Mouse (Mus musculus): ENCODE data around the gene Rps6ka5. TPM values are rescaled to one million over a fixed set of nuclear protein-coding genes. Genes with fewer than 3 reads are reported as not detected.

Rps6ka5 gene
- polyA plus RNA-seq, 1 experiment from 2014 or later: 2.6 TPM

GRCm38 (mm10) chr12:100543437-100544193 lies 183.2 kb downstream of the Rps6ka5 start:
- H3K36me3 ChIP-seq: no peaks in the 10 kb centered on the region
- 86% methylated on average over 6 of the region's 6 CpGs for WGBS
- H3K4me3 ChIP-seq: no peak overlapping the region
- DNase-seq (ENCODE audit: low spot score): no peak
- no peak overlapping the region for H3K27ac ChIP-seq
- no peaks in the 10 kb centered on the region for H3K27me3 ChIP-seq (ENCODE audit: insufficient read depth, poor library complexity, severe bottlenecking)
- H3K4me1 ChIP-seq (replicated peaks): 0 out of 2 replicates have a peak, but pooled peaks cover 3% of the 10 kb centered on the region
- no peaks in the 10 kb centered on the region for H3K9me3 ChIP-seq

GRCm38 (mm10) chr12:100542494-100542893 lies 184.3 kb downstream of the Rps6ka5 start:
- WGBS: 89% methylated on average over 6 of the region's 6 CpGs
- Histone ChIP-seq H3K9me3 (no peaks in the 10 kb centered on the region), H3K27me3 (ENCODE audit: insufficient read depth, poor library complexity, severe bottlenecking) (no peaks in the 10 kb centered on the region), H3K4me3 (no peak overlapping the region), H3K4me1 (replicated peaks) (0 out of 2 replicates have a peak, but pooled peaks cover 3% of the 10 kb centered on the region), H3K27ac (no peak overlapping the region), H3K36me3 (no peaks in the 10 kb centered on the region)
- no peak for DNase-seq (ENCODE audit: low spot score)

- no peak for DNase-seq (ENCODE audit: low spot score)
- 55% methylated on average over 3 of the region's 3 CpGs for WGBS
- Histone ChIP-seq H3K4me1 (replicated peaks) (0 out of 2 replicates have a peak, but pooled peaks cover 3% of the 10 kb centered on the region), H3K27ac (no peak overlapping the region), H3K36me3 (no peaks in the 10 kb centered on the region), H3K9me3 (no peaks in the 10 kb centered on the region), H3K27me3 (ENCODE audit: insufficient read depth, poor library complexity, severe bottlenecking) (no peaks in the 10 kb centered on the region), H3K4me3 (no peak overlapping the region)
Observed at GRCm38 (mm10) chr12:100542076-100542475, 184.7 kb downstream of the Rps6ka5 start.

GRCm38 (mm10) chr12:100539158-100539714 lies 187.5 kb downstream of the Rps6ka5 start:
- Histone ChIP-seq H3K9me3 (no peaks in the 10 kb centered on the region), H3K36me3 (no peaks in the 10 kb centered on the region), H3K27ac (no peak overlapping the region), H3K4me1 (replicated peaks) (peaks cover 11% of the 10 kb centered on the region; the same call in 1 of the 2 replicates), H3K4me3 (no peak overlapping the region), H3K27me3 (ENCODE audit: insufficient read depth, poor library complexity, severe bottlenecking) (no peaks in the 10 kb centered on the region)
- 74% methylated on average over 9 of the region's 9 CpGs for WGBS
- no peak for DNase-seq (ENCODE audit: low spot score)

GRCm38 (mm10) chr12:100538445-100539157 lies 188.2 kb downstream of the Rps6ka5 start:
- peaks cover 14% of the 10 kb centered on the region; the same call in 1 of the 2 replicates for H3K4me1 ChIP-seq (replicated peaks)
- no peaks in the 10 kb centered on the region for H3K36me3 ChIP-seq
- DNase-seq (ENCODE audit: low spot score): no peak
- no peaks in the 10 kb centered on the region for H3K9me3 ChIP-seq
- no peak overlapping the region for H3K27ac ChIP-seq
- no peaks in the 10 kb centered on the region for H3K27me3 ChIP-seq (ENCODE audit: insufficient read depth, poor library complexity, severe bottlenecking)
- 78% methylated on average over 7 of the region's 7 CpGs for WGBS
- no peak overlapping the region for H3K4me3 ChIP-seq

- peaks cover 14% of the 10 kb centered on the region; the same call in 1 of the 2 replicates for H3K4me1 ChIP-seq (replicated peaks)
- H3K27me3 ChIP-seq (ENCODE audit: insufficient read depth, poor library complexity, severe bottlenecking): no peaks in the 10 kb centered on the region
- 85% methylated on average over 11 of the region's 11 CpGs for WGBS
- H3K9me3 ChIP-seq: no peaks in the 10 kb centered on the region
- no peak overlapping the region for H3K4me3 ChIP-seq
- no peaks in the 10 kb centered on the region for H3K36me3 ChIP-seq
- DNase-seq (ENCODE audit: low spot score): no peak
- no peak overlapping the region for H3K27ac ChIP-seq
Observed at GRCm38 (mm10) chr12:100537091-100537490, 189.7 kb downstream of the Rps6ka5 start.

- Histone ChIP-seq H3K36me3 (no peaks in the 10 kb centered on the region), H3K27ac (no peak overlapping the region), H3K4me3 (no peak overlapping the region), H3K27me3 (ENCODE audit: insufficient read depth, poor library complexity, severe bottlenecking) (no peaks in the 10 kb centered on the region), H3K9me3 (no peaks in the 10 kb centered on the region), H3K4me1 (replicated peaks) (peaks cover 23% of the 10 kb centered on the region)
- 63% methylated on average over 12 of the region's 12 CpGs for WGBS
- no peak for DNase-seq (ENCODE audit: low spot score)
Observed at GRCm38 (mm10) chr12:100535028-100535427, 191.8 kb downstream of the Rps6ka5 start.

- no peaks in the 10 kb centered on the region for H3K9me3 ChIP-seq
- 48% methylated on average over 3 of the region's 3 CpGs for WGBS
- H3K27me3 ChIP-seq (ENCODE audit: insufficient read depth, poor library complexity, severe bottlenecking): no peaks in the 10 kb centered on the region
- peak overlapping the region; percentile 47; the same call in 1 of the 2 replicates for H3K27ac ChIP-seq
- peaks cover 30% of the 10 kb centered on the region for H3K4me1 ChIP-seq (replicated peaks)
- DNase-seq (ENCODE audit: low spot score): no peak
- H3K4me3 ChIP-seq: no peak overlapping the region
- no peaks in the 10 kb centered on the region for H3K36me3 ChIP-seq
Observed at GRCm38 (mm10) chr12:100534028-100534427, 192.8 kb downstream of the Rps6ka5 start.

GRCm38 (mm10) chr12:100533209-100533608 lies 193.6 kb downstream of the Rps6ka5 start:
- no peak for DNase-seq (ENCODE audit: low spot score)
- H3K27ac ChIP-seq: no peak overlapping the region
- no peaks in the 10 kb centered on the region for H3K9me3 ChIP-seq
- H3K4me1 ChIP-seq (replicated peaks): peaks cover 38% of the 10 kb centered on the region
- WGBS: 78% methylated on average over 4 of the region's 4 CpGs
- no peak overlapping the region for H3K4me3 ChIP-seq
- H3K27me3 ChIP-seq (ENCODE audit: insufficient read depth, poor library complexity, severe bottlenecking): no peaks in the 10 kb centered on the region
- no peaks in the 10 kb centered on the region for H3K36me3 ChIP-seq

- DNase-seq (ENCODE audit: low spot score): no peak
- WGBS: 86% methylated on average over 1 of the region's 1 CpGs
- peaks cover 52% of the 10 kb centered on the region for H3K4me1 ChIP-seq (replicated peaks)
Observed at GRCm38 (mm10) chr12:100531740-100532139, 195.0 kb downstream of the Rps6ka5 start.

GRCm38 (mm10) chr12:100530871-100531270 lies 195.9 kb downstream of the Rps6ka5 start:
- no peaks in the 10 kb centered on the region for H3K9me3 ChIP-seq
- H3K4me1 ChIP-seq (replicated peaks): peaks cover 56% of the 10 kb centered on the region
- no peaks in the 10 kb centered on the region for H3K27me3 ChIP-seq (ENCODE audit: insufficient read depth, poor library complexity, severe bottlenecking)
- WGBS: 88% methylated on average over 5 of the region's 5 CpGs
- 0 out of 2 replicates have a peak overlapping the region, but pooled peaks have one; percentile 40 for H3K27ac ChIP-seq
- H3K4me3 ChIP-seq: no peak overlapping the region
- no peak for DNase-seq (ENCODE audit: low spot score)
- no peaks in the 10 kb centered on the region for H3K36me3 ChIP-seq

More at GRCm38 (mm10) chr12:100531740-100532139, 195.0 kb downstream of the Rps6ka5 start:
- Histone ChIP-seq H3K27me3 (ENCODE audit: insufficient read depth, poor library complexity, severe bottlenecking) (no peaks in the 10 kb centered on the region), H3K4me3 (no peak overlapping the region), H3K27ac (no peak overlapping the region), H3K9me3 (no peaks in the 10 kb centered on the region), H3K36me3 (no peaks in the 10 kb centered on the region)

GRCm38 (mm10) chr12:100529651-100530050 lies 197.1 kb downstream of the Rps6ka5 start:
- 74% methylated on average over 5 of the region's 5 CpGs for WGBS
- peaks cover 52% of the 10 kb centered on the region for H3K4me1 ChIP-seq (replicated peaks)
- no peaks in the 10 kb centered on the region for H3K36me3 ChIP-seq
- H3K27me3 ChIP-seq (ENCODE audit: insufficient read depth, poor library complexity, severe bottlenecking): no peaks in the 10 kb centered on the region
- no peak overlapping the region for H3K4me3 ChIP-seq
- H3K27ac ChIP-seq: peak overlapping the region; percentile 86
- no peak for DNase-seq (ENCODE audit: low spot score)
- no peaks in the 10 kb centered on the region for H3K9me3 ChIP-seq

- H3K9me3 ChIP-seq: no peaks in the 10 kb centered on the region
- peak; percentile 72 for DNase-seq (ENCODE audit: low spot score)
- 23% methylated on average over 8 of the region's 8 CpGs for WGBS
Observed at GRCm38 (mm10) chr12:100529172-100529571, 197.6 kb downstream of the Rps6ka5 start.

More at GRCm38 (mm10) chr12:100529172-100529571, 197.6 kb downstream of the Rps6ka5 start:
- H3K27ac ChIP-seq: peak overlapping the region; percentile 86
- no peaks in the 10 kb centered on the region for H3K27me3 ChIP-seq (ENCODE audit: insufficient read depth, poor library complexity, severe bottlenecking)
- H3K4me3 ChIP-seq: peak overlapping the region; percentile 24; the same call in 1 of the 2 replicates
- H3K36me3 ChIP-seq: no peaks in the 10 kb centered on the region
- H3K4me1 ChIP-seq (replicated peaks): peaks cover 47% of the 10 kb centered on the region

All from hindbrain, embryonic 10.5 days (tissue).